Mouse (Mus musculus) E14TG2a.4 (cell line): Measurements from ENCODE around the gene Insm2.
"Not testable (repeated sequence)": the region's sequence is repeated elsewhere in the genome, so short reads cannot be mapped to it uniquely, and the experiment has no call there.

Experiments
- H3K27me3 ChIP-seq: 2 replicates; pipeline ENCODE4 v1.6.1; 2014; ENCODE audit warnings: low read length, control low read depth; ENCODE audit not compliant: insufficient read depth
- H3K36me3 ChIP-seq: 2 replicates; pipeline ENCODE4 v1.6.1; 2014; ENCODE audit warnings: low read length, control low read depth; ENCODE audit not compliant: insufficient read depth
- H3K4me1 ChIP-seq: replicated peaks from 2 replicates; pipeline ENCODE4 v1.6.1; 2014; ENCODE audit warnings: low read depth, low read length, control low read depth
- H3K4me3 ChIP-seq: replicated peaks from 2 replicates; pipeline ENCODE4 v1.5.1; 2014; ENCODE audit warnings: mild to moderate bottlenecking, low read length
- H3K9me3 ChIP-seq: 2 replicates; pipeline ENCODE4 v1.6.1; 2014; ENCODE audit warnings: low read length, control low read depth
- CTCF ChIP-seq: conservative IDR thresholded peaks from 2 replicates; pipeline ENCODE4 v1.5.1; 2014; ENCODE audit warnings: low read length
- NANOG ChIP-seq: IDR thresholded peaks from 2 replicates; pipeline ENCODE4 v1.6.1; 2014; ENCODE audit warnings: borderline replicate concordance, low read length, mixed read lengths
- POU5F1 ChIP-seq: IDR thresholded peaks from 2 replicates; pipeline ENCODE4 v1.6.1; 2014; ENCODE audit warnings: low read length, borderline replicate concordance

The Insm2 gene

GRCm38 (mm10) chr12:55566837-55567236 lies 32.4 kb upstream of the Insm2 start:
- no peak for TF ChIP-seq POU5F1
- no peak for TF ChIP-seq NANOG
- TF ChIP-seq CTCF = no peak
- peaks cover 12% of the 10 kb centered on the region for H3K9me3 ChIP-seq
- peaks cover 8% of the 10 kb centered on the region for H3K27me3 ChIP-seq
- H3K4me1 ChIP-seq = peaks cover 33% of the 10 kb centered on the region
- no peak overlapping the region for H3K4me3 ChIP-seq
- H3K36me3 ChIP-seq = no peaks in the 10 kb centered on the region

GRCm38 (mm10) chr12:55568466-55568865 lies 30.8 kb upstream of the Insm2 start:
- Histone ChIP-seq H3K9me3 (peaks cover 12% of the 10 kb centered on the region), H3K36me3 (no peaks in the 10 kb centered on the region), H3K27me3 (peaks cover 8% of the 10 kb centered on the region), H3K4me3 (no peak overlapping the region), H3K4me1 (peaks cover 33% of the 10 kb centered on the region)
- TF ChIP-seq CTCF (no peak), POU5F1 (no peak), NANOG (no peak)

- no peaks in the 10 kb centered on the region for H3K36me3 ChIP-seq
- H3K27me3 ChIP-seq = peaks cover 8% of the 10 kb centered on the region
- H3K4me3 ChIP-seq = no peak overlapping the region
- peaks cover 12% of the 10 kb centered on the region for H3K9me3 ChIP-seq
- peaks cover 41% of the 10 kb centered on the region for H3K4me1 ChIP-seq
- TF ChIP-seq CTCF (no peak), NANOG (no peak), POU5F1 (no peak)
These were observed 29.6 kb upstream of the Insm2 start for GRCm38 (mm10) chr12:55569676-55570075.

GRCm38 (mm10) chr12:55570646-55571045 lies 28.6 kb upstream of the Insm2 start:
- H3K27me3 ChIP-seq = peaks cover 1% of the 10 kb centered on the region; the same call in 1 of the 2 replicates
- no peak overlapping the region for H3K4me3 ChIP-seq
- peaks cover 32% of the 10 kb centered on the region for H3K4me1 ChIP-seq
- H3K9me3 ChIP-seq = peaks cover 12% of the 10 kb centered on the region
- H3K36me3 ChIP-seq = no peaks in the 10 kb centered on the region
- TF ChIP-seq POU5F1 = no peak
- TF ChIP-seq CTCF = no peak
- no peak for TF ChIP-seq NANOG

GRCm38 (mm10) chr12:55571181-55571580 lies 28.0 kb upstream of the Insm2 start:
- H3K4me1 ChIP-seq = peaks cover 26% of the 10 kb centered on the region
- no peaks in the 10 kb centered on the region for H3K27me3 ChIP-seq
- no peak overlapping the region for H3K4me3 ChIP-seq
- no peaks in the 10 kb centered on the region for H3K36me3 ChIP-seq
- TF ChIP-seq NANOG = no peak
- TF ChIP-seq POU5F1 = no peak
- no peak for TF ChIP-seq CTCF
- peaks cover 12% of the 10 kb centered on the region for H3K9me3 ChIP-seq

GRCm38 (mm10) chr12:55571661-55572060 lies 27.6 kb upstream of the Insm2 start:
- H3K9me3 ChIP-seq = peaks cover 12% of the 10 kb centered on the region
- H3K27me3 ChIP-seq = no peaks in the 10 kb centered on the region
- no peak overlapping the region for H3K4me3 ChIP-seq
- TF ChIP-seq CTCF (no peak), POU5F1 (no peak), NANOG (no peak)
- H3K36me3 ChIP-seq = no peaks in the 10 kb centered on the region
- H3K4me1 ChIP-seq = peaks cover 24% of the 10 kb centered on the region

GRCm38 (mm10) chr12:55573089-55573488 lies 26.1 kb upstream of the Insm2 start:
- TF ChIP-seq NANOG = no peak
- no peak for TF ChIP-seq POU5F1
- TF ChIP-seq CTCF = peak; percentile 90
- peaks cover 22% of the 10 kb centered on the region for H3K4me1 ChIP-seq

GRCm38 (mm10) chr12:55573794-55574193 lies 25.4 kb upstream of the Insm2 start:
- TF ChIP-seq POU5F1 (no peak), CTCF (no peak), NANOG (no peak)

More at GRCm38 (mm10) chr12:55573089-55573488, 26.1 kb upstream of the Insm2 start:
- H3K36me3 ChIP-seq = no peaks in the 10 kb centered on the region
- H3K27me3 ChIP-seq = no peaks in the 10 kb centered on the region
- H3K4me3 ChIP-seq = no peak overlapping the region
- peaks cover 12% of the 10 kb centered on the region for H3K9me3 ChIP-seq

GRCm38 (mm10) chr12:55586936-55587335 lies 12.3 kb upstream of the Insm2 start:
- H3K36me3 ChIP-seq, H3K4me3 ChIP-seq, H3K9me3 ChIP-seq, H3K27me3 ChIP-seq: not testable (repeated sequence)
- H3K4me1 ChIP-seq = peaks cover 14% of the 10 kb centered on the region

More at GRCm38 (mm10) chr12:55573794-55574193, 25.4 kb upstream of the Insm2 start:
- Histone ChIP-seq H3K27me3 (no peaks in the 10 kb centered on the region), H3K4me1 (peaks cover 15% of the 10 kb centered on the region), H3K9me3 (peaks cover 12% of the 10 kb centered on the region), H3K36me3 (no peaks in the 10 kb centered on the region), H3K4me3 (no peak overlapping the region)
